Mouse (Mus musculus) embryo, embryonic 11 days (tissue): ENCODE results near the gene Gal3st1.
A peak's percentile ranks its signal among the peaks of the same experiment; 100 is the strongest.
"Not testable (repeated sequence)": the region's sequence is repeated elsewhere in the genome, so short reads cannot be mapped to it uniquely, and the experiment has no call there.

Source experiments
- DNase-seq: peaks from one replicate; pipeline ENCODE4 v3.0.0-alpha.2; 2015

Gal3st1 gene

GRCm38 (mm10) chr11:3983291-3983862 lies at the start of gene Gal3st1:
Gal3st1 (plus strand) TSS chr11:3983636.
- DNase-seq, result peak; percentile 33

- no peak for DNase-seq
Observed at GRCm38 (mm10) chr11:3933756-3934285, 49.6 kb upstream of the Gal3st1 start.

- DNase-seq, result no peak
Observed at GRCm38 (mm10) chr11:3935135-3935534, 48.3 kb upstream of the Gal3st1 start.

GRCm38 (mm10) chr11:3936318-3936717 lies 47.1 kb upstream of the Gal3st1 start:
- no peak for DNase-seq

GRCm38 (mm10) chr11:3937321-3937874 lies 46.0 kb upstream of the Gal3st1 start:
- no peak for DNase-seq

- DNase-seq, result no peak
Observed at GRCm38 (mm10) chr11:3941371-3941770, 42.1 kb upstream of the Gal3st1 start.

- no peak for DNase-seq
Observed at GRCm38 (mm10) chr11:3946386-3946785, 37.0 kb upstream of the Gal3st1 start.

GRCm38 (mm10) chr11:3954876-3955275 lies 28.6 kb upstream of the Gal3st1 start:
- DNase-seq, result not testable (repeated sequence)

- DNase-seq, result not testable (repeated sequence)
Observed at GRCm38 (mm10) chr11:3955371-3955770, 28.1 kb upstream of the Gal3st1 start.

GRCm38 (mm10) chr11:3960901-3961300 lies 22.5 kb upstream of the Gal3st1 start:
- no peak for DNase-seq

GRCm38 (mm10) chr11:3961761-3962160 lies 21.7 kb upstream of the Gal3st1 start:
- DNase-seq, result no peak

- no peak for DNase-seq
Observed at GRCm38 (mm10) chr11:3963155-3963554, 20.3 kb upstream of the Gal3st1 start.

GRCm38 (mm10) chr11:3963610-3964415 lies 19.6 kb upstream of the Gal3st1 start, which contains the start of gene Pes1:
Pes1 (plus strand) TSS chr11:3963975.
- peak; percentile 89 for DNase-seq

GRCm38 (mm10) chr11:3964416-3965172 lies 18.8 kb upstream of the Gal3st1 start:
- no peak for DNase-seq

GRCm38 (mm10) chr11:3969837-3970236 lies 13.6 kb upstream of the Gal3st1 start:
- no peak for DNase-seq

GRCm38 (mm10) chr11:3970361-3970760 lies 13.1 kb upstream of the Gal3st1 start:
- no peak for DNase-seq

GRCm38 (mm10) chr11:3973081-3973480 lies 10.4 kb upstream of the Gal3st1 start:
- no peak for DNase-seq

GRCm38 (mm10) chr11:3974311-3974710 lies 9.1 kb upstream of the Gal3st1 start:
- no peak for DNase-seq

GRCm38 (mm10) chr11:3976678-3977077 lies 6.8 kb upstream of the Gal3st1 start, which contains the start of gene 4930556J24Rik:
4930556J24Rik (minus strand) TSS chr11:3976778.
- no peak for DNase-seq

- DNase-seq, result no peak
Observed at GRCm38 (mm10) chr11:3978421-3978820, 5.0 kb upstream of the Gal3st1 start.

- no peak for DNase-seq
Observed at GRCm38 (mm10) chr11:3981536-3981935, 1.9 kb upstream of the Gal3st1 start.

- no peak for DNase-seq
Observed at GRCm38 (mm10) chr11:3982275-3983209, 894 bp upstream of the Gal3st1 start.
